18 mouse cellular contexts compared by ENCODE assay signal in the genomic region with DNA sequence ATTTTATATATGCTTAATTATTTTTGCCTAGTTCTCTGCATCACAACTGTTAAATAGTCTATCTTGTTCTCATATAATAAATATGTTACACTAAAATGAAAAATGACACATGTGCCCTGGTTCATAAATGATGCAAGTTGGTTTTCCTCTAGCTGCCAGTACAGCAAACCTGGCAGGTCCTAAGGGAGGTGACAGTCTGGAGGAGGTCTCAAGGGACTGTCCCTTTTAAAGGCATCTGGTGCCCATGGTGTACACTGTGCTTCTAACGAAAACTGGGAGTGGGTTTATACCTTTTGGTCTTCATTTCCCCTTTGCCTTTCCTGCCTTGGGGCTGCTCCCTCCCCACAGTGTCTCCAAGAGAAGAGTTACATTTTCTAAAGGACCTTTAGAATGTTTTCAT.
"Had no signal": no experiment of that assay in that cellular context is flagged by ENCODE, and none has a peak within 500 bp of the region (broad histone marks: within the 10 kb centered on the region; RNA-seq: fewer than 3 reads in every experiment).

No protein-coding gene starts in this region.

- H3K9ac ChIP-seq: liver, embryonic 14.5 days; lung, embryonic 14.5 days; neural tube, embryonic 13.5 days; neural tube, embryonic 15.5 days had no signal

- H3K27me3 ChIP-seq: neural tube, embryonic 13.5 days; neural tube, embryonic 15.5 days had no signal

- H3K27ac ChIP-seq: liver, embryonic 14.5 days; midbrain, embryonic 10.5 days; neural tube, embryonic 13.5 days; neural tube, embryonic 15.5 days had no signal

- ATAC-seq: midbrain, embryonic 16.5 days had no signal

- DNase-seq: lung, adult 18-20 months; lung, embryonic 14.5 days; lung, postnatal 10 days; lung, postnatal 4 days; midbrain, embryonic 14.5 days; right cerebral cortex, adult 18-20 months; right cerebral cortex, postnatal 25 days; right cerebral cortex, postnatal 4 days; spleen, adult 18-20 months; thymus, adult 18-20 months; thymus, postnatal 14 days; thymus, postnatal 36 days had no signal

- H3K4me1 ChIP-seq: midbrain, embryonic 10.5 days; neural tube, embryonic 13.5 days; neural tube, embryonic 15.5 days had no signal

- H3K9me3 ChIP-seq: midbrain, embryonic 10.5 days; neural tube, embryonic 13.5 days; neural tube, embryonic 15.5 days had no signal

- H3K4me2 ChIP-seq: lung, embryonic 14.5 days; neural tube, embryonic 13.5 days; neural tube, embryonic 15.5 days had no signal

- H3K4me3 ChIP-seq: midbrain, embryonic 10.5 days; myocyte; neural tube, embryonic 13.5 days; neural tube, embryonic 15.5 days had no signal
